Mouse (Mus musculus): ENCODE results near the gene Suv39h2. TPM values are rescaled to one million over a fixed set of nuclear protein-coding genes. Genes with fewer than 3 reads are reported as not detected.

The Suv39h2 gene
- total and polyA plus RNA-seq, 3 experiments = 13.9 to 16.0 TPM; not detected in 1

- Histone ChIP-seq H3K9ac (ENCODE audit: control insufficient read depth, low read depth, low read length, poor library complexity, severe bottlenecking) (no peak overlapping the region), H3K36me3 (ENCODE audit: control insufficient read depth in 1 of 2, insufficient read depth in 2 of 2, low read length in 2 of 2) (peaks cover 0 to 3% of the 10 kb centered on the region in 2 experiments; a peak in 2 of 4 replicates), H3K27ac (ENCODE audit: control insufficient read depth, low read depth, low read length) (no peak overlapping the region), H3K9me3 (replicated peaks; ENCODE audit: insufficient read depth, low read length) (no peaks in the 10 kb centered on the region), H3K4me1 (ENCODE audit: control insufficient read depth in 1 of 2, insufficient read depth in 2 of 2, low read length in 2 of 2) (no peaks in the 10 kb centered on the region), H3K79me2 (ENCODE audit: control insufficient read depth, insufficient read depth, low read length, poor library complexity) (no peaks in the 10 kb centered on the region; the same call in 1 of the 2 replicates), H3K27me3 (ENCODE audit: control insufficient read depth in 1 of 2, insufficient read depth in 2 of 2, low read length in 2 of 2) (no peaks in the 10 kb centered on the region), H3K4me3 (ENCODE audit: control insufficient read depth in 1 of 2, insufficient read depth in 1 of 2, low read depth in 2 of 2, low read length in 2 of 2) (no peak overlapping the region)
- TF ChIP-seq SIN3A (IDR thresholded peaks at IDR 0.05; ENCODE audit: low read length) (no peak), MAFK (IDR thresholded peaks at IDR 0.05; ENCODE audit: borderline replicate concordance, low read depth, low read length) (no peak), CTCF (IDR thresholded peaks at IDR 0.05 in 2 of 3, conservative IDR thresholded peaks at IDR 0.05 in 1 of 3; ENCODE audit: control insufficient read depth in 1 of 3, insufficient read depth in 1 of 3, low read depth in 2 of 3, low read length in 3 of 3, poor library complexity in 1 of 3, severe bottlenecking in 1 of 3) (no peak), UBTF (IDR thresholded peaks at IDR 0.05; ENCODE audit: borderline replicate concordance, insufficient read depth, low read depth, low read length) (no peak), KAT2A (conservative IDR thresholded peaks at IDR 0.05; ENCODE audit: low read depth, low read length) (no peak), USF2 (IDR thresholded peaks at IDR 0.05; ENCODE audit: borderline replicate concordance in 1 of 2, insufficient read depth in 1 of 2, low read depth in 1 of 2, low read length in 2 of 2) (no peak), BHLHE40 (IDR thresholded peaks at IDR 0.05; ENCODE audit: borderline replicate concordance, low read depth, low read length) (no peak), POLR2AphosphoS5 (IDR thresholded peaks at IDR 0.05; ENCODE audit: borderline replicate concordance, low read depth, low read length) (no peak), TAL1 (IDR thresholded peaks at IDR 0.05; ENCODE audit: low read length) (no peak), ELF1 (IDR thresholded peaks at IDR 0.05; ENCODE audit: low read depth, low read length) (no peak), POLR2AphosphoS2 (IDR thresholded peaks at IDR 0.05; ENCODE audit: low read length) (no peak), JUND (IDR thresholded peaks at IDR 0.05; ENCODE audit: low read depth, low read length) (no peak), POLR2A (IDR thresholded peaks at IDR 0.05; ENCODE audit: control insufficient read depth in 1 of 2, insufficient read depth in 1 of 2, low read depth in 1 of 2, low read length in 2 of 2, poor library complexity in 1 of 2) (no peak), ZKSCAN1 (IDR thresholded peaks at IDR 0.05; ENCODE audit: low read depth, low read length) (no peak), NELFE (IDR thresholded peaks at IDR 0.05; ENCODE audit: low read depth, low read length) (no peak), E2F4 (IDR thresholded peaks at IDR 0.05; ENCODE audit: borderline replicate concordance, low read depth, low read length) (no peak), RAD21 (IDR thresholded peaks at IDR 0.05; ENCODE audit: low read depth, low read length) (no peak), NRF1 (IDR thresholded peaks at IDR 0.05; ENCODE audit: insufficient read depth, low read depth, low read length, poor library complexity, severe bottlenecking) (no peak), MYB (IDR thresholded peaks at IDR 0.05; ENCODE audit: low read depth, low read length) (no peak), EP300 (IDR thresholded peaks at IDR 0.05; ENCODE audit: low read depth in 1 of 2, low read length in 2 of 2) (no peak; a peak in 1 of 4 replicates)
- DNase-seq (ENCODE audit: low read depth, low spot score) = peak; percentile 16
Observed at GRCm38 (mm10) chr2:3435369-3436061, 39.3 kb downstream of the Suv39h2 start.
